Mouse (Mus musculus) left cerebral cortex, adult 9 months (tissue): ENCODE measurements around the gene Aqp1.

Source experiments
- DNase-seq, 2 experiments: peaks; one replicate each; pipeline ENCODE4 v3.0.0; 2022; ENCODE audit warnings: low spot score in 2 of 2

The Aqp1 gene

DNA sequence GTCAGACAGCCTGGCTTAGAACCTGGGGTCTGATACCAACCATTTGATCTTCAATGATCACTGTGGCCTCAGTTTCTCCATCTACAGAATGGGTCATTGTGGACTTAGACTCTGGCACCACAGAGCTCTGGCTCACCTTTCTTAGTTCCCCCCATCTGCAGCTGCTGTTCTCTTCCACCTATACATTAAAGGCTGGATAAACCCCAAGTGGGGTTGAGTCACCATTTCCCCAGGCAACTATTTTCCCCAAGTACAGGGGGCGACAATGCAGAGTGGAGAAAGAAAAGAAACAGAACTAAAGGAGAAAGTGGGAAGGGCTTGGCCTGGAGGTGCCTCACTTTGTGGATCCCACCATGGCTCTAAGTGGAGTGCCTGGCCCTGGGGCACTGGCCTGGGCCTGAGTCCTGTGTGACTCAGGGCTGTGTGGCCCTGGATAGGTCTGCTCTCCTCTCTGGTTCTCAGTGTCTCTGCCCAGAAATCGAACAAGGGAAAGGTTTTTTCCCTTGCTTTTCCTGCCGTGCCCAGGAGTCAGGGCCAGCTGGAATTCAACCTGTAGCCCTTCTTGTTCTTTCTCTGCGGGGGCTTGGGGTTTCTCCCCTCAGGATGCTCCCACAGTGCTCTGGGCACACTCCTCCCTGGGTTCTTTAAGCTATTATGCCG lies 20.9 kb downstream of the Aqp1 start:
- DNase-seq: no peak

GRCm38 (mm10) chr6:55357636-55358031 lies 21.4 kb downstream of the Aqp1 start:
- no peak for DNase-seq

GRCm38 (mm10) chr6:55358731-55359143 lies 22.5 kb downstream of the Aqp1 start:
- DNase-seq: no peak

DNA sequence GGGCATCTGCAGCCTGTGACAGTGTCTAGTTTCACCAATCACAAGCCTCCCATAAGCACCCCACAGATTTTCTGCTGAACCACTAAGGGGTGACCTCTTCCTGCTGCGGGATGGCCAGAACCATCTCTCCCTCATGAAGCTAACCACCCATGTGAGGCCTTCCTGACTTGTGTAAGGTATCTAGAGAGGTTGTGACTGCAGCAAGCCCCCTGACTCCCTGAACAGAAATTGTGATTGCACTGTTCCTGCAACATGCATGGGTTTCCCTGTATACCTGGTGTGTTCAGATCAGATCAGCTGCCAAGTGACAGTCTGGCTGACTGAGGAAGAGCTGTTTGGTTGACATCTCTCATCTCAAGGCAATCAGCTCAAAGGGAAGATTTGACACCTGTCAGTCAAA lies 26.4 kb downstream of the Aqp1 start:
- no peak for DNase-seq

- DNase-seq: no peak
Measured at GRCm38 (mm10) chr6:55367126-55367525, 30.9 kb downstream of the Aqp1 start.

DNA sequence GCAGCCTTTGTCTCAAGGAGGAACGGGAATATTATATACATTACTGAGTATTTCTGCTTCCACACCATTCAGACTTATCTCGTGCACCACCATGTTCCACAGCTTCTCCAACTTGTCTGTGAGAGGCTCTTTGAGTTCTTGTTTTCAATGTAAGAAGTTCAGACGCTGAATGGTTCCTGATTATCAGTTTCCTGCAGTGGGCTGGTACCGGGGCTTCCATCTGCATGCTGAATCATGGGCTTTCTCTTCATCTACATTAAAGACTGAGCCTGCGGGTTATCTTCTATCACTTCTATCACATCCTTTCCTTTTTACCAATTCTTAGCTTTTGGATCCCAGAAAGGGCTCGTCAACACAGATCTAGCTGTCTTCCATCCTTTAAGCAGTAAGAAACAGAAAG lies 34.6 kb downstream of the Aqp1 start:
- no peak for DNase-seq

- no peak for DNase-seq
Measured at GRCm38 (mm10) chr6:55376076-55376475, 39.8 kb downstream of the Aqp1 start, which contains the start of gene Ghrhr. Gene Ghrhr (plus strand): TSS chr6:55376295.

GRCm38 (mm10) chr6:55376511-55376910 lies 40.3 kb downstream of the Aqp1 start:
- DNase-seq: no peak

- no peak for DNase-seq
Measured at GRCm38 (mm10) chr6:55377461-55377860, 41.2 kb downstream of the Aqp1 start.

DNA sequence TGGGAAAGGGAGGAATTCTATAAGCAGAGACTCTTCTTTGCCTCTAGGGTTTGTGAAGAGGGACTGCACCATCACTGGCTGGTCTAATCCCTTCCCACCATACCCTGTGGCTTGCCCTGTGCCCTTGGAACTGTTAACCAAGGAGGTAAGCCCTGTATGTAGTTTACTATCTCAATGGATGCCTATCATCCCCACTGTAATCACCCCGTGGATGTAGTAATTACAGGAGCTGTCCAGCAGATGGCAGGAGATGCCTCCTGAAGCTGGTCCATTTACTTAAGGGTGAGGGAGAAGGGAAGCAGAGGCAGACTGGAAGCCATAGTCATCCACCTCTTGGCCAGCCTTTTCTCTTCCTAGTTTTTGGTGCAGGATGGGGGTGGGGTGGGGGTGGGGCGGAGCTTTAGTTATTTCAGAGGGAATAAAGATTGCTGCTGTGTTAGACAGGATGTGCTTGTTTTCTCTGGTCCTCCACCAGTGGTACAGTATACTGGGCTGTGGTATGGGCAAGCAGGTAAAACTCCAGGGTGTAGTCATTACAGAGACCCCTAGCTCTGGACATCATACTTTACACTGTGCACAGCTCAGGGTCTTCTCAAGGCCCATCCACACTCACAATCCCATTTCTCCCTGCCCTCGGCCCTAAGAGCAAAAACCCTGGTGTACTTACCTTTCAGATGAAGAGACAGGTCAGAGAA lies 43.6 kb downstream of the Aqp1 start:
- peak in 1 of 2 experiments; percentile 67 for DNase-seq

- DNase-seq: no peak
Measured at GRCm38 (mm10) chr6:55381966-55382365, 45.7 kb downstream of the Aqp1 start.

GRCm38 (mm10) chr6:55383897-55384296 lies 47.7 kb downstream of the Aqp1 start:
- peak in 1 of 2 experiments; percentile 59 for DNase-seq

DNA sequence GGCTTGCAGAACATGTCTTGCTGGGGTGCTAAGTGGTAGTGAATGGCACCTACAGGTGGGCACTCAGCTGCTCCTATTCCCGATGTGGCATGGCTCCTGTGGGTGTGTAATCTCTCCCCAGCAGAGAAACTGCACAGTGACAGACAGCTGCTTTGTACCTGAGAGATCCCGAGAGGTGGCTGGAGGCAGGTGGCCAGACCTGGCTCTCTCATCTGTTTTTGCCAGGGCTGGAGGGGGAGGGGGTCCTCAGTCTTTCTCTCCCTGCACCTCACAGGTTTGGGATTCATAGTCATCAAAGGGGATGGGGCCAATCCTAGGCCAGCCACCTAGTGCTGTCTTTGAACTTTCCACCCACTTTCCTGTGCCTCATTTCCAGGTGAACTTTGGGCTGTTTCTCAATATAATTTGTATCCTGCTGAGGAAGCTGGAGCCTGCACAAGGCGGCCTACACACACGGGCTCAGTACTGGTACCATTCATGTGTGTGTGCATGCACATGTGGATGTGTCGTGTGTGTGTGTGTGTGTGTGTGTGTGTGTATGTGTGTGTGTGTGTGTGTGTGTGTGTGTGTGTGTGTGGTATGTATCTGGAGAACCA lies 48.2 kb downstream of the Aqp1 start:
- DNase-seq: no peak

GRCm38 (mm10) chr6:55388546-55389169 lies 52.4 kb downstream of the Aqp1 start:
- no peak for DNase-seq

- no peak for DNase-seq
Measured at GRCm38 (mm10) chr6:55389321-55389720, 53.1 kb downstream of the Aqp1 start.

DNA sequence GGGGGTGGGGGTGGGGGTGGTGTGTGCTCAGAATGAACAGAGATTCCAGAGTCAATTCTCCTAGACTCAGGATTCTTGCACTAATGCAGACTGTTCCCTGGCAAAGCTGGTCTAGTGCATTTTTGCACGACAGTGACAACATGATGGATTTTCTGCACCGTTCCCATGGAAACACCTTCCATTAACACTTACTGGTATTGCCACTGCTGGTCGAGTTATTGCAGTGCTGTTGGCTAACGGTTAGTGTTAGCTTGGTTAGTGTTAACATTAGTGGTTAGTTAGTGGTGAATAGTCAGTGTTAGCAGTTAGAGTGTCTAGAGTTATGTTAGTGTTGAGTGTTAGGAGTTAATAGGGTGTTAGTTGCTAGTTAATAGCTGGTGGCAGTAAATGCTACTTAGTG lies 55.6 kb downstream of the Aqp1 start:
- no peak for DNase-seq

DNA sequence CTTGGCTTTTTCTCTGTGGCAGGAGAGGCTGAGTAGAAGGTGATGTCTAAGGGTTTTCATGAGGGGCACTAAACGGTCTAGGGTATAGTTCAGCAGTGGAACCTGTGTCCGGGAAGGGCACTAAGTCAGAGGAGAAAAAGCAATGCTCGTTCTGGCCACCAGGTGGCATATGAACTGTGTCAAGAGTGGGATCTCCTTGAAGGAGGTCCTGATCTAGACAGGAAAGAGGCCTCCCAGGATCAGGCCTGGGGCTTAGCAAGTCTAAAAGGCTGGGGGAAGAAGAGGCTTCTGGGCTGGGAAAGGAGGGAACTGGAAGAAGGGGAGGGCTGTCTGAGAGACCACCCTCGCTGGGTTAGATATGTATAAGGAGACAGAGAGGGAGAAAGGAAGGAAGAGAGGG lies 56.2 kb downstream of the Aqp1 start:
- peak in 1 of 2 experiments; percentile 85 for DNase-seq

DNA sequence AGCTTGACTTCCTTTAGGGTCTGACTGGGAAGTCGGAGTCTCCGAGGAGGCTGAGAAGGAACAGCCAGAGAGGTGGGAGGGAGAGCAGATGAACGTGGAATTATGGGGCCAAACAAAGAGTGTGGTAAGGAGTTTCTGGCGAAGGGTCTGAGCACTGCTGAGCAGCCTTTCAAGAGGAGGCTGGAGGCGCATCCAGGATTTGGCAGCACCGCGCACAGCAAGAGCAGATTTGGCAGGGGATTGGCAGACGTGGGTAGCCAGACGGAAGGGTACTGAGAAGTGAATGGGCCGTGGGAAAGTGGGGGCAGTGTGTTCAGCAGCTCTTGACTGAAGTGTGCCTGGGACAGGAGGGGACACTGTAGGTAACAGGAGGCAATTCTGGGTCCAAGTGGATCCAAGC lies 58.6 kb downstream of the Aqp1 start:
- peak in 1 of 2 experiments; percentile 88 for DNase-seq

DNA sequence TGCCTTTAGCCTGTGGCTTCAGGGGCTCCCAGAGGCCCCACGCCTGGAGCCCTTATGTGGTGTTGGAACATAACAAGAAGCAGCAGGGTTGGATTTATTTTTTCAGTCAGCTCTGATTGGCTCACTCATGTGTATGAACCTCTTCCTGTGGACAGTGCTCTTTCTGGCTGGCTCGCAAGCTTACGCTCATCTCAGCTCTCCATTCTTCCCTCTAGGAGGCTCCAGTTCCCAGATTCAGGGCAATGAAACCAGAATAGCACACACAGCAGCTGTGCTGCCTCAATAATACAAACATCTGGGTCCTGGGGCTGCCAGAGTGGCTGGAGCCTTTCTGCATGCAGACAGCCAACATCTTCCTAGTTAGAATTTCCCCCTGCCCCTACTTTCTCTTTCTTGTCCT lies 59.9 kb downstream of the Aqp1 start:
- DNase-seq: peak; percentile 52 to 73

DNA sequence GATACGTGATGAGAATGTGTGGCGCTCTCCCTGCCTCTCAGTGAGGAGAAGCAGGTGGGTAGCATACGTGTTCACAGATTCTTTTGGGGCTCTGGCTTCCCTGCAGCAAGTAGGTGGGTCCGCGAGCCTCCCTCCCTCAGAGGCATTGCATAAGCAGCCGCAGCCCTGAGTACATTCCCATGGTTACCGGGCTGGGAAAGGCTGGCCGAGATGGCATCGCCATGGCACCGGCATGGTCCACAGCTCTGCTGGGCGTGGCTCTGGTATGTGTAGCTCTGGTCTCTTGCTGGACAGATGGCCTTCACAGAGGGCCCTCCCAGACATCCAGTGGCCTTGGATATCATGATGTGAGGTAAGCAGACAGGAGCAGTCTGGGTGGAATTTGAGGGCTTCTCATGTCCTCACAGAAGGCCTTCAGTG lies 60.4 kb downstream of the Aqp1 start:
- DNase-seq: peak; percentile 74 to 89
